Mouse (Mus musculus) E14TG2a.4 (cell line): Measurements from ENCODE around the gene Mov10.

Source experiments
- CTCF ChIP-seq: conservative IDR thresholded peaks from 2 replicates; pipeline ENCODE4 v1.5.1; 2014; ENCODE audit warnings: low read length
- NANOG ChIP-seq: IDR thresholded peaks from 2 replicates; pipeline ENCODE4 v1.6.1; 2014; ENCODE audit warnings: borderline replicate concordance, low read length, mixed read lengths
- POU5F1 ChIP-seq: IDR thresholded peaks from 2 replicates; pipeline ENCODE4 v1.6.1; 2014; ENCODE audit warnings: low read length, borderline replicate concordance

DNA sequence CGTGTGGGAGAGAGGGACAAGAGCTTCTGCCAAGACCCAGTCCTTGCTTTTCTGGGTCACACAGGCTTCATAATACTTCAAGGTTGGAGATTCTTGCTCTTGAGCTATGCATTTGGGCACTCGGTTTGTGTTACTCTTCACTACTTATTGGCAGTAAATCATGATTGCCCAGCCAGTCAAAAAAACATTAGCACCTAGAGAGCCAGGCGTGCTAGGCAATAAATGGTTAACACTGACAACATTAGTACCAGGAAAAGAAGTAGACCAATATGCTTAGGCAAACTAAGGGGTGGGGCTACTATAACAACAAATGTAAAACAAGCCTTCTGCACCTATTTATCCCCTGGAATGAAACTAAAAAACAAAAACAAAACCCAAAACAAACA, 379 bp upstream of the Mov10 start:
- no peak for TF ChIP-seq CTCF
- TF ChIP-seq NANOG = no peak
- TF ChIP-seq POU5F1 = no peak
